Mouse (Mus musculus): ENCODE data around the gene Uckl1. TPM values are rescaled to one million over a fixed set of nuclear protein-coding genes. Genes with fewer than 3 reads are reported as not detected.

Gene Uckl1
- polyA plus RNA-seq, 1 experiment from 2014 or later: 22.8 TPM

DNA sequence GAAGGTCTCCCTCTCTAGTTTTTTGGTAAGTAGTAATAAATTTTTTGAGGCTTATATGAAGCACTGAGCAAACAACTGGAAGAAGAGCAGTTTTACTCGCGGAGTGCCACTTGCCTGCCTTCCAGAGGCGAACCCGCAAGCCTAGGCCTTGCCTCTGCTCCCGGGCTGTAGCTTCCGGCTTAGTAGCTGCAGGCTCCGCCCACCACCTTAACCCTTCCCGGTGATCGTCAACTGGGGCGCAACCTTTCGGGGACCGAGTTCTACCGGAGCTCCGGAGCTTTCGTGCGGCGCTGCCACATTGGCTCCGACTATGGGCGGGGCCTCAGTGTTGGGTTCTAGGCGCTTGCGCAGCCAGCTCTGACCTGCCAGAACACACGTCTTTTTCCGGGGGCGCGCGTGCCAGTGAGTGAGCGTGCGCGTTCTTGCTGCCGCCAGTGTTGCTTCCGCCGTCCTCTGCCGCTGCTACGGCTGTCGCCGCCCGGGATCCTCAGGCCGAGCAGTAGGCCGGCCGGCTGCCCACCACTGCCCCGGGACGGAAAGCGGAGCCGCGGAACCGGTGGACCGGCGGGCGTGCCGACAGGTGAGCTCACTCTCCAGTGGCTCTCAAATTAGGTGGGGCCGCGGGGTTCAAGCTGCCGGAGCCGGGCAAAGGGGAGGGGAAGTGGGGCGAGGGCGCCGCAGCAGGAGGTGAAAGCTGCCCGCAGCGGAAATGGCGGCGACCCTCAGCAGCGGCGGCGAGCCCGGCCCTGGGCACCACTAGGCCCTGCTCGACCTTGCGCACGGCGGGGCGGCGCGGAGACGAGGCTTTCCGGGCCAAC is 64.4 kb downstream of the Uckl1 start, which contains the start of gene Dnajc5:
Dnajc5 (plus strand) TSS at position 368 of the 818 bp plus-strand sequence.
- Histone ChIP-seq H3K4me1 (ENCODE audit: insufficient read depth) (peaks cover 19% of the 10 kb centered on the region), H3K27ac (ENCODE audit: low read depth) (peak within 1 kb of the TSS; percentile 100), H3K4me3 (ENCODE audit: low read depth, low read length) (peak within 1 kb of the TSS; percentile 98), H3K4me2 (ENCODE audit: low read depth, low read length) (peak within 1 kb of the TSS; percentile 86), H3K9ac (replicated peaks) (peak within 1 kb of the TSS; percentile 99), H3K36me3 (replicated peaks; ENCODE audit: insufficient read depth, low read length) (peaks cover 21% of the 10 kb centered on the region), H3K27me3 (ENCODE audit: insufficient read depth, low read length) (no peaks in the 10 kb centered on the region), H3K9me3 (ENCODE audit: low read length) (no peaks in the 10 kb centered on the region)
- under 1% methylated on average over 71 of the region's 74 CpGs for WGBS (ENCODE audit: insufficient replicate concordance)
- TF ChIP-seq CTCF (IDR thresholded peaks at IDR 0.05; ENCODE audit: low read depth): no peak; the same call in 1 of the 2 replicates
- TF ChIP-seq EP300 (IDR thresholded peaks at IDR 0.05; ENCODE audit: low read depth): no peak; the same call in 1 of the 2 replicates
- ATAC-seq: peak; percentile 96
- DNase-seq: peak; percentile 99

DNA sequence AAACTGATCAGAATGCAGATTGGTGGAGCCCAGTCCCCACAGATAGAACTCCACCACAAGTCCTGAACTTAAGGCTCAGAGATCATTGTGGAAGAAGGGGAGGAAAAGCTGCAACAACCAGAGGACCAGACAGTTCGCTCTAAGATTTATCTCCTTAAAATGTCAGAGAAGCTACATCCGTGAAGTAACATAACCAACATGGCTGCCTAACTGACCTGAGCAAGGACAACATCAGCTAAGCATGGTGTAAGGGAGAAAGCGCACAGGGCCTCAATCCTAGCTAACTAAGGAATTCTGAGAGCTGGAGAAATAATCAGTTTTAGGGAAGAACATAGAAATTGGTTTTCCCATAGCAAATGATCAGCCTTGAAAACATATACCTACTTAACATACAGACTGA is 65.5 kb downstream of the Uckl1 start:
- TF ChIP-seq CTCF (IDR thresholded peaks at IDR 0.05; ENCODE audit: low read depth) (no peak), EP300 (IDR thresholded peaks at IDR 0.05; ENCODE audit: low read depth) (no peak)
- Histone ChIP-seq H3K9ac (replicated peaks) (peak overlapping the region; percentile 99), H3K9me3 (ENCODE audit: low read length) (no peaks in the 10 kb centered on the region), H3K4me2 (ENCODE audit: low read depth, low read length) (peak overlapping the region; percentile 86), H3K27me3 (ENCODE audit: insufficient read depth, low read length) (no peaks in the 10 kb centered on the region), H3K4me1 (ENCODE audit: insufficient read depth) (peaks cover 19% of the 10 kb centered on the region), H3K27ac (ENCODE audit: low read depth) (peak overlapping the region; percentile 100), H3K36me3 (replicated peaks; ENCODE audit: insufficient read depth, low read length) (peaks cover 28% of the 10 kb centered on the region), H3K4me3 (ENCODE audit: low read depth, low read length) (peak overlapping the region; percentile 98)
- WGBS (ENCODE audit: insufficient replicate concordance): 69% methylated on average over 3 of the region's 3 CpGs
- DNase-seq (no peak), ATAC-seq (no peak)

Small RNA genes within 50 kb of the gene (microRNA-seq; reads per million reads assigned to microRNA genes)
- gene Mir7006: not detected

Other genes with a start within 250 kb of the Uckl1 start
- 7.7 and 9.4 TPM in 2 replicates for gene Zgpat, start 220.0 kb downstream of the Uckl1 start, polyA plus RNA-seq (2015; fragmentation: Nextera tagmentation; extraction: Ambion mirVana)
- gene Arfrp1, start 219.5 kb downstream of the Uckl1 start, polyA plus RNA-seq (2015; fragmentation: Nextera tagmentation; extraction: Ambion mirVana): 17.9 and 19.4 TPM in 2 replicates
- gene Lime1, start 204.8 kb downstream of the Uckl1 start, polyA plus RNA-seq (2015; fragmentation: Nextera tagmentation; extraction: Ambion mirVana): 3.7 and 4.0 TPM in 2 replicates
- 3.0 and 3.5 TPM in 2 replicates for gene Zbtb46, start 125.5 kb downstream of the Uckl1 start, polyA plus RNA-seq (2015; fragmentation: Nextera tagmentation; extraction: Ambion mirVana)
- gene Abhd16b, start 91.7 kb downstream of the Uckl1 start, polyA plus RNA-seq (2015; fragmentation: Nextera tagmentation; extraction: Ambion mirVana): 0.06 and 0.08 TPM in 2 replicates
- 51.8 and 52.5 TPM in 2 replicates for gene Tpd52l2, start 87.8 kb downstream of the Uckl1 start, polyA plus RNA-seq (2015; fragmentation: Nextera tagmentation; extraction: Ambion mirVana)
- gene Dnajc5, start 64.4 kb downstream of the Uckl1 start, polyA plus RNA-seq (2015; fragmentation: Nextera tagmentation; extraction: Ambion mirVana): 20.5 and 24.7 TPM in 2 replicates
- gene Prpf6, start 7.0 kb upstream of the Uckl1 start, polyA plus RNA-seq (2015; fragmentation: Nextera tagmentation; extraction: Ambion mirVana): 16.7 and 17.5 TPM in 2 replicates
- 8.9 and 10.5 TPM in 2 replicates for gene Zfp512b, start 7.9 kb upstream of the Uckl1 start, polyA plus RNA-seq (2015; fragmentation: Nextera tagmentation; extraction: Ambion mirVana)
- gene Samd10, start 14.3 kb upstream of the Uckl1 start, polyA plus RNA-seq (2015; fragmentation: Nextera tagmentation; extraction: Ambion mirVana): 2.1 and 2.3 TPM in 2 replicates
- not detected in 2 replicates for gene Gm29797, start 72.1 kb upstream of the Uckl1 start, polyA plus RNA-seq (2015; fragmentation: Nextera tagmentation; extraction: Ambion mirVana)
- gene Sox18, start 86.7 kb upstream of the Uckl1 start, polyA plus RNA-seq (2015; fragmentation: Nextera tagmentation; extraction: Ambion mirVana): 11.4 and 12.2 TPM in 2 replicates
- 3.8 and 4.4 TPM in 2 replicates for gene Tcea2, start 95.4 kb upstream of the Uckl1 start, polyA plus RNA-seq (2015; fragmentation: Nextera tagmentation; extraction: Ambion mirVana)
- 18.6 and 20.5 TPM in 2 replicates for gene Rgs19, start 109.1 kb upstream of the Uckl1 start, polyA plus RNA-seq (2015; fragmentation: Nextera tagmentation; extraction: Ambion mirVana)
- gene Lkaaear1, start 113.5 kb upstream of the Uckl1 start, polyA plus RNA-seq (2015; fragmentation: Nextera tagmentation; extraction: Ambion mirVana): not detected in 2 replicates
- 0.07 and 0.17 TPM in 2 replicates for gene Oprl1, start 130.1 kb upstream of the Uckl1 start, polyA plus RNA-seq (2015; fragmentation: Nextera tagmentation; extraction: Ambion mirVana)
- not detected in 2 replicates for gene Myt1, start 178.4 kb upstream of the Uckl1 start, polyA plus RNA-seq (2015; fragmentation: Nextera tagmentation; extraction: Ambion mirVana)

Data from liver, postnatal 0 days (tissue).